Mouse (Mus musculus) heart, adult 10 weeks (tissue): ENCODE measurements around the gene Serpinb5. TPM values are rescaled to one million over a fixed set of nuclear protein-coding genes. Genes with fewer than 3 reads are reported as not detected.

ENCODE experiments used
- polyA plus RNA-seq: library from polyadenylated mRNA; stranded (reverse); fragments of 350-450 nt; fragmentation: Illumina TruSeq; extraction: RNeasy Lipid Tissue Mini Kit (QIAGEN cat#74804); gene quantifications from one replicate; pipeline ENCODE4 v1.2.3, GENCODE M21; 2014; ENCODE audit warnings: low read depth, low replicate concordance

Serpinb5 gene
- not detected for polyA plus RNA-seq

DNA sequence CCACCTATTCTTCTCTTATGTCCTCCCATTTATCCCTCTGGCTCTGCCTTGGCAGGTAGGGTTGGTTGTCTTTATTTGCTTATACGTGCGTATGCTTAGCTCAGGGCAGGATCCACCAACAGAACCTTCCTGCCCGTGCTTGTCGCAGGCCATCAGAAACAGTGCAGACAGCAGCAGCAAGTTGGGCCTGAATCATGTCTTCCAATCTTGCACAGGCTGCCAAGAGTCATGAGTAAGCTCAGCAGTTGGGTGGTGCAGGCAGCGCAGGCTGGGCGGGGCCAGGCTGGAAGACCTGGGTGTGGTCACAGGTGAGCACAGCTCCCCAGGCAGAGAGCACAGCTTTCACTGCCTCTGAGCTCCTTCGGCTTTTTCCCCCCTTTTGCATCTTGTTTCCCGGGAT is at the start of gene Serpinb5:
Serpinb5 (plus strand) TSS at position 327 of the 400 bp plus-strand sequence.

Other genes starting within 250 kb of the Serpinb5 start
- gene Bcl2, start 146.9 kb upstream of the Serpinb5 start, polyA plus RNA-seq, result 2.3 TPM
- gene Kdsr, start 101.4 kb upstream of the Serpinb5 start, polyA plus RNA-seq, result 3.0 TPM
- gene Vps4b, start 64.4 kb upstream of the Serpinb5 start, polyA plus RNA-seq, result 28.2 TPM
- not detected for gene Serpinb12, start 73.3 kb downstream of the Serpinb5 start, polyA plus RNA-seq
- not detected for gene Serpinb13, start 119.8 kb downstream of the Serpinb5 start, polyA plus RNA-seq
- gene Serpinb3a, start 191.1 kb downstream of the Serpinb5 start, polyA plus RNA-seq, result not detected
- gene Serpinb3d, start 222.3 kb downstream of the Serpinb5 start, polyA plus RNA-seq, result not detected